Mouse (Mus musculus) embryonic facial prominence, embryonic 14.5 days (tissue): Measurements from ENCODE around the gene Entpd1. TPM values are rescaled to one million over a fixed set of nuclear protein-coding genes. Genes with fewer than 3 reads are reported as not detected.

Experiments
- ATAC-seq: fragments of 200-750 bp; cut with Nextera tagmentation; 2 replicates; pipeline ENCODE4 v1.8.0; 2017; ENCODE audit warnings: low read depth, moderate number of reproducible peaks, moderate TSS enrichment
- DNase-seq: peaks from one replicate; pipeline ENCODE4 v3.0.0-alpha.2; 2015; ENCODE audit warnings: low spot score
- H3K27ac ChIP-seq: fragments of 300-500 bp; sonication (generic); replicated peaks from 2 replicates; pipeline ENCODE4 v1.5.1; 2014; ENCODE audit warnings: low read depth, mild to moderate bottlenecking, low read length, moderate library complexity
- H3K27me3 ChIP-seq: fragments of 300-500 bp; sonication (generic); replicated peaks from 2 replicates; pipeline ENCODE4 v1.6.1; 2014; ENCODE audit warnings: low read length; ENCODE audit not compliant: control insufficient read depth, insufficient read depth
- H3K36me3 ChIP-seq: fragments of 300-500 bp; sonication (generic); 2 replicates; pipeline ENCODE4 v1.6.1; 2014; ENCODE audit warnings: low read length, mixed read lengths; ENCODE audit not compliant: control insufficient read depth, insufficient read depth
- H3K4me1 ChIP-seq: fragments of 300-500 bp; sonication (generic); 2 replicates; pipeline ENCODE4 v1.6.1; 2014; ENCODE audit warnings: antibody characterized with exemption, low read length; ENCODE audit not compliant: control insufficient read depth, insufficient read depth
- H3K4me2 ChIP-seq: fragments of 300-500 bp; sonication (generic); 2 replicates; pipeline ENCODE4 v1.6.1; 2014; ENCODE audit warnings: low read depth, mild to moderate bottlenecking, low read length, moderate library complexity, mixed read lengths
- H3K4me3 ChIP-seq: fragments of 300-500 bp; sonication (generic); 2 replicates; pipeline ENCODE4 v1.5.1; 2014; ENCODE audit warnings: low read depth, mild to moderate bottlenecking, low read length
- H3K9ac ChIP-seq: fragments of 300-500 bp; sonication (generic); 2 replicates; pipeline ENCODE4 v1.6.1; 2014; ENCODE audit warnings: low read depth, mild to moderate bottlenecking, low read length, moderate library complexity, mixed read lengths
- H3K9me3 ChIP-seq: fragments of 300-500 bp; sonication (generic); 2 replicates; pipeline ENCODE4 v1.6.1; 2016; ENCODE audit warnings: low read length; ENCODE audit not compliant: control insufficient read depth
- WGBS: fragments of 180-500 bp; shearing (Covaris S2); extraction: QIAGEN DNeasy Blood & Tissue Kit; methylation state at CpG from one replicate; pipeline ENCODE4 v1.1.7; 2014; 5-methylcytosine and 5-hydroxymethylcytosine counted together
- polyA plus RNA-seq: library from polyadenylated mRNA; unstranded; fragments of >200 nt; fragmentation: Nextera tagmentation; extraction: Ambion mirVana; gene quantifications from 2 replicates; pipeline ENCODE4 v1.2.1, GENCODE M21; 2014

The Entpd1 gene
- polyA plus RNA-seq, 1 experiment from 2014 or later, result 18.3 TPM

GRCm38 (mm10) chr19:40726614-40727013 lies 114.4 kb downstream of the Entpd1 start:
- Histone ChIP-seq H3K4me1 (peaks cover 8% of the 10 kb centered on the region), H3K27me3 (no peaks in the 10 kb centered on the region), H3K27ac (no peak overlapping the region), H3K4me2 (no peak overlapping the region), H3K4me3 (no peak overlapping the region), H3K9me3 (no peaks in the 10 kb centered on the region), H3K36me3 (no peaks in the 10 kb centered on the region), H3K9ac (no peak overlapping the region)
- ATAC-seq (no peak), DNase-seq (peak; percentile 26)
- 54% methylated on average over 2 of the region's 2 CpGs for WGBS

GRCm38 (mm10) chr19:40728213-40728612 lies 116.0 kb downstream of the Entpd1 start:
- Histone ChIP-seq H3K9me3 (no peaks in the 10 kb centered on the region), H3K4me2 (no peak overlapping the region), H3K4me1 (peaks cover 8% of the 10 kb centered on the region), H3K36me3 (no peaks in the 10 kb centered on the region), H3K27ac (0 out of 2 replicates have a peak overlapping the region, but pooled peaks have one; percentile 44), H3K27me3 (no peaks in the 10 kb centered on the region), H3K4me3 (no peak overlapping the region), H3K9ac (no peak overlapping the region)
- no peak for DNase-seq
- WGBS, result 80% methylated on average over 4 of the region's 4 CpGs
- ATAC-seq, result no peak

GRCm38 (mm10) chr19:40728732-40729420 lies 116.7 kb downstream of the Entpd1 start:
- Histone ChIP-seq H3K36me3 (no peaks in the 10 kb centered on the region), H3K4me3 (no peak overlapping the region), H3K4me1 (peaks cover 8% of the 10 kb centered on the region), H3K27ac (0 out of 2 replicates have a peak overlapping the region, but pooled peaks have one; percentile 44), H3K4me2 (no peak overlapping the region), H3K9ac (no peak overlapping the region), H3K9me3 (no peaks in the 10 kb centered on the region), H3K27me3 (no peaks in the 10 kb centered on the region)
- DNase-seq, result peak; percentile 13
- no peak for ATAC-seq
- WGBS, result 30% methylated on average over 12 of the region's 12 CpGs

- peaks cover 6% of the 10 kb centered on the region for H3K4me1 ChIP-seq
- H3K4me2 ChIP-seq, result no peak overlapping the region
- 65% methylated on average over 10 of the region's 10 CpGs for WGBS
- no peak for DNase-seq
- no peak overlapping the region for H3K27ac ChIP-seq
- no peaks in the 10 kb centered on the region for H3K9me3 ChIP-seq
- no peaks in the 10 kb centered on the region for H3K36me3 ChIP-seq
- no peak overlapping the region for H3K9ac ChIP-seq
- H3K27me3 ChIP-seq, result no peaks in the 10 kb centered on the region
- H3K4me3 ChIP-seq, result no peak overlapping the region
- ATAC-seq, result no peak
These were observed 121.2 kb downstream of the Entpd1 start for GRCm38 (mm10) chr19:40733409-40733808.

GRCm38 (mm10) chr19:40733849-40734248 lies 121.7 kb downstream of the Entpd1 start:
- ATAC-seq (no peak), DNase-seq (no peak)
- 61% methylated on average over 4 of the region's 4 CpGs for WGBS
- no peak overlapping the region for H3K4me2 ChIP-seq
- no peaks in the 10 kb centered on the region for H3K27me3 ChIP-seq
- no peaks in the 10 kb centered on the region for H3K9me3 ChIP-seq
- no peaks in the 10 kb centered on the region for H3K36me3 ChIP-seq
- no peak overlapping the region for H3K4me3 ChIP-seq
- no peak overlapping the region for H3K27ac ChIP-seq
- peaks cover 2% of the 10 kb centered on the region for H3K4me1 ChIP-seq
- H3K9ac ChIP-seq, result no peak overlapping the region

GRCm38 (mm10) chr19:40736680-40737512 lies 124.7 kb downstream of the Entpd1 start:
- Histone ChIP-seq H3K9ac (peak overlapping the region; percentile 48), H3K4me1 (no peaks in the 10 kb centered on the region), H3K27ac (peak overlapping the region; percentile 36; the same call in 1 of the 2 replicates), H3K4me3 (peak overlapping the region; percentile 10; the same call in 1 of the 2 replicates), H3K9me3 (no peaks in the 10 kb centered on the region), H3K4me2 (peak overlapping the region; percentile 53), H3K27me3 (no peaks in the 10 kb centered on the region), H3K36me3 (no peaks in the 10 kb centered on the region)
- DNase-seq (peak; percentile 91), ATAC-seq (peak; percentile 93)
- WGBS, result 28% methylated on average over 17 of the region's 17 CpGs

- Histone ChIP-seq H3K4me1 (no peaks in the 10 kb centered on the region), H3K9ac (peak overlapping the region; percentile 48), H3K4me3 (peak overlapping the region; percentile 10; the same call in 1 of the 2 replicates), H3K9me3 (no peaks in the 10 kb centered on the region), H3K27ac (peak overlapping the region; percentile 36; the same call in 1 of the 2 replicates), H3K4me2 (peak overlapping the region; percentile 53), H3K36me3 (no peaks in the 10 kb centered on the region), H3K27me3 (no peaks in the 10 kb centered on the region)
- whole genome bisulfite sequencing, result 83% methylated on average over 5 of the region's 5 CpGs
- no peak for DNase-seq
- ATAC-seq, result no peak
These were observed 125.4 kb downstream of the Entpd1 start for GRCm38 (mm10) chr19:40737613-40738012.

GRCm38 (mm10) chr19:40738683-40739324 lies 126.6 kb downstream of the Entpd1 start:
- WGBS, result 85% methylated on average over 13 of the region's 13 CpGs
- H3K36me3 ChIP-seq, result no peaks in the 10 kb centered on the region
- ATAC-seq (no peak), DNase-seq (no peak)
- no peaks in the 10 kb centered on the region for H3K9me3 ChIP-seq
- H3K9ac ChIP-seq, result no peak overlapping the region
- H3K4me3 ChIP-seq, result no peak overlapping the region
- H3K27me3 ChIP-seq, result no peaks in the 10 kb centered on the region
- no peaks in the 10 kb centered on the region for H3K4me1 ChIP-seq
- no peak overlapping the region for H3K27ac ChIP-seq
- no peak overlapping the region for H3K4me2 ChIP-seq
